Mouse (Mus musculus): Measurements from ENCODE around the gene Xlr3a. TPM values are rescaled to one million over a fixed set of nuclear protein-coding genes. Genes with fewer than 3 reads are reported as not detected.

Gene Xlr3a
- polyA plus RNA-seq, 1 experiment from 2014 or later: 5.0 TPM

- peak overlapping the region; percentile 14; the same call in 1 of the 2 replicates for H3K4me3 ChIP-seq (ENCODE audit: low read depth, low read length)
- H3K4me2 ChIP-seq (ENCODE audit: low read depth, low read length): peak overlapping the region; percentile 37; the same call in 1 of the 2 replicates
- no peaks in the 10 kb centered on the region for H3K27me3 ChIP-seq (ENCODE audit: control insufficient read depth, insufficient read depth, low read length)
- peak overlapping the region; percentile 43 for H3K9ac ChIP-seq (replicated peaks; ENCODE audit: low read length)
- 29% methylated on average over 24 of the region's 24 CpGs for WGBS
- no peaks in the 10 kb centered on the region for H3K4me1 ChIP-seq (ENCODE audit: control insufficient read depth, insufficient read depth, low read length)
- no peaks in the 10 kb centered on the region for H3K36me3 ChIP-seq (replicated peaks; ENCODE audit: control insufficient read depth, insufficient read depth, low read depth, low read length)
- ATAC-seq (replicated peaks; ENCODE audit: insufficient number of reproducible peaks, low FRiP score, low TSS enrichment, low read depth) (peak; percentile 72), DNase-seq (ENCODE audit: low spot score) (peak; percentile 9)
- no peak overlapping the region for H3K27ac ChIP-seq (replicated peaks; ENCODE audit: low read depth, low read length)
- no peaks in the 10 kb centered on the region for H3K9me3 ChIP-seq (replicated peaks; ENCODE audit: control insufficient read depth, low read length)
Measured at GRCm38 (mm10) chrX:73063512-73064414, 33.1 kb downstream of the Xlr3a start.

DNA sequence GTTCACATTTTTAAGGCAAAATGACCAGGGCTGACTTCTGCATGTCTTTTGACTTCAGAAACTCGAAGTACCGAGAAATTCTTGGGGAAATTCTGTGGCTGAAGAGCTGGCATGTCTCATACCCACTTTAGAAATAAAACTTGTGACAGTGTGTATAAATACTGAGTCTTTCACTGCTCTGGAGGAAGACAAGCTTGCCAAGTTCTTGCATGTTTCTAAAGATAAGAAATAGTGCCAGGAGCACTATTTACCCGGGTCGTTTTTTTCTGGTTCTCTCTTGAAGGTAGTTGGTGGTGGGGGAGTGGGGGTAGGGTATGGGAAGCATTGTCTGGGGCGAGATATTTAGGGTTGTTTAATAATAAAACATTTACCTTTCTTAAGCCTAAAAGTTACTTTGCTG, 34.6 kb downstream of the Xlr3a start:
- H3K4me3 ChIP-seq (ENCODE audit: low read depth, low read length): no peak overlapping the region
- no peaks in the 10 kb centered on the region for H3K36me3 ChIP-seq (replicated peaks; ENCODE audit: control insufficient read depth, insufficient read depth, low read depth, low read length)
- no peak for DNase-seq (ENCODE audit: low spot score)
- no peaks in the 10 kb centered on the region for H3K27me3 ChIP-seq (ENCODE audit: control insufficient read depth, insufficient read depth, low read length)
- H3K4me1 ChIP-seq (ENCODE audit: control insufficient read depth, insufficient read depth, low read length): no peaks in the 10 kb centered on the region
- H3K4me2 ChIP-seq (ENCODE audit: low read depth, low read length): no peak overlapping the region
- H3K9ac ChIP-seq (replicated peaks; ENCODE audit: low read length): no peak overlapping the region
- H3K9me3 ChIP-seq (replicated peaks; ENCODE audit: control insufficient read depth, low read length): no peaks in the 10 kb centered on the region
- WGBS: 60% methylated on average over 5 of the region's 5 CpGs
- no peak overlapping the region for H3K27ac ChIP-seq (replicated peaks; ENCODE audit: low read depth, low read length)
- ATAC-seq (replicated peaks; ENCODE audit: insufficient number of reproducible peaks, low FRiP score, low TSS enrichment, low read depth): no peak

GRCm38 (mm10) chrX:73061528-73061927, 35.4 kb downstream of the Xlr3a start:
- Histone ChIP-seq H3K4me3 (ENCODE audit: low read depth, low read length) (no peak overlapping the region), H3K4me1 (ENCODE audit: control insufficient read depth, insufficient read depth, low read length) (no peaks in the 10 kb centered on the region), H3K9me3 (replicated peaks; ENCODE audit: control insufficient read depth, low read length) (no peaks in the 10 kb centered on the region), H3K9ac (replicated peaks; ENCODE audit: low read length) (no peak overlapping the region), H3K27me3 (ENCODE audit: control insufficient read depth, insufficient read depth, low read length) (no peaks in the 10 kb centered on the region), H3K4me2 (ENCODE audit: low read depth, low read length) (no peak overlapping the region), H3K27ac (replicated peaks; ENCODE audit: low read depth, low read length) (no peak overlapping the region), H3K36me3 (replicated peaks; ENCODE audit: control insufficient read depth, insufficient read depth, low read depth, low read length) (no peaks in the 10 kb centered on the region)
- 78% methylated on average over 1 of the region's 1 CpGs for WGBS
- no peak for ATAC-seq (replicated peaks; ENCODE audit: insufficient number of reproducible peaks, low FRiP score, low TSS enrichment, low read depth)
- no peak for DNase-seq (ENCODE audit: low spot score)

GRCm38 (mm10) chrX:73053860-73054563, 42.9 kb downstream of the Xlr3a start:
- ATAC-seq (replicated peaks; ENCODE audit: insufficient number of reproducible peaks, low FRiP score, low TSS enrichment, low read depth) (peak; percentile 90), DNase-seq (ENCODE audit: low spot score) (peak; percentile 91)
- Histone ChIP-seq H3K36me3 (replicated peaks; ENCODE audit: control insufficient read depth, insufficient read depth, low read depth, low read length) (no peaks in the 10 kb centered on the region), H3K4me1 (ENCODE audit: control insufficient read depth, insufficient read depth, low read length) (no peaks in the 10 kb centered on the region), H3K9me3 (replicated peaks; ENCODE audit: control insufficient read depth, low read length) (no peaks in the 10 kb centered on the region), H3K27ac (replicated peaks; ENCODE audit: low read depth, low read length) (no peak overlapping the region), H3K27me3 (ENCODE audit: control insufficient read depth, insufficient read depth, low read length) (no peaks in the 10 kb centered on the region), H3K4me2 (ENCODE audit: low read depth, low read length) (no peak overlapping the region), H3K4me3 (ENCODE audit: low read depth, low read length) (no peak overlapping the region), H3K9ac (replicated peaks; ENCODE audit: low read length) (no peak overlapping the region)
- WGBS: 12% methylated on average over 14 of the region's 14 CpGs

DNA sequence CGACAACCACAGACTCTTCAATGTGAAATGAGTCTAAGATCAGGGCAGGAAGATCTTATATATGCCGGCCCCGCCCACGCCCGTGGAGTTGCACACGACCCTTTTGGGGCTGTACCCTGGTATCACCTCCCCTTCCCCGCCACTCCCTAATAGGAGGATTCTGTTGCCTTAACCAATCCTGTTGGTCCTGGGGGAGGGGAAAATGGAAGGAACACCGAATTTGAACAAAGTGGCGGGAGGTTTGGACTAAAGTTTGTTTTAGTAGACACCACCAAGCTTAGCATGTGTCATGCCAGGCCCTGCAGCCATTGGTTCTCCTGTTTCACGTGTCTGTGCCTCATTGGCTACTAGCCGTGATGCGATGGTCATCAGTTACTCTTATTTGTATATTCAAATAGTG, 57.2 kb downstream of the Xlr3a start:
- Histone ChIP-seq H3K36me3 (replicated peaks; ENCODE audit: control insufficient read depth, insufficient read depth, low read depth, low read length) (no peaks in the 10 kb centered on the region), H3K9me3 (replicated peaks; ENCODE audit: control insufficient read depth, low read length) (no peaks in the 10 kb centered on the region), H3K27ac (replicated peaks; ENCODE audit: low read depth, low read length) (no peak overlapping the region), H3K4me3 (ENCODE audit: low read depth, low read length) (no peak overlapping the region), H3K4me2 (ENCODE audit: low read depth, low read length) (no peak overlapping the region), H3K9ac (replicated peaks; ENCODE audit: low read length) (no peak overlapping the region), H3K27me3 (ENCODE audit: control insufficient read depth, insufficient read depth, low read length) (no peaks in the 10 kb centered on the region), H3K4me1 (ENCODE audit: control insufficient read depth, insufficient read depth, low read length) (no peaks in the 10 kb centered on the region)
- 79% methylated on average over 12 of the region's 12 CpGs for WGBS
- ATAC-seq (replicated peaks; ENCODE audit: insufficient number of reproducible peaks, low FRiP score, low TSS enrichment, low read depth) (no peak), DNase-seq (ENCODE audit: low spot score) (no peak)

DNA sequence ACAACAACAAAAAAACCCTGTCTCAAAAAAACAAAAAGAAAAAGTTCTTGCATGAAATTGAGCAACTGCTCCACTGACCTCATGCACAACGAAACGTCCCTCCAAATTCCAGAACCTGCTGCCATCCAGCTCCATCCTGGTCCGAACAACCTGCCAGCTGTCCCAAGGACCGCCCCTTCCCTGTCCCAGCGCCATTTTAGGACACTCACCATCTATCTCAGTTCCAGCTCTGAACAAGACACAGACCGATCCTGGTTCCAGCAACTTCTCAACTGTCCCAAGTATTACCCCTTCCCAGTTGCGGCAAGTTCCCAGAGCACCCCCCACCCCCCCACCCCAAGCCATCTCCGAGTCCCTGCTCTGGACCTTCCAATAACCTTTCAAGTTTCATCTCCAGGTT, 58.1 kb downstream of the Xlr3a start:
- no peak for ATAC-seq (replicated peaks; ENCODE audit: insufficient number of reproducible peaks, low FRiP score, low TSS enrichment, low read depth)
- no peak overlapping the region for H3K27ac ChIP-seq (replicated peaks; ENCODE audit: low read depth, low read length)
- 80% methylated on average over 8 of the region's 8 CpGs for whole genome bisulfite sequencing
- H3K9ac ChIP-seq (replicated peaks; ENCODE audit: low read length): no peak overlapping the region
- H3K4me3 ChIP-seq (ENCODE audit: low read depth, low read length): no peak overlapping the region
- H3K27me3 ChIP-seq (ENCODE audit: control insufficient read depth, insufficient read depth, low read length): no peaks in the 10 kb centered on the region
- H3K9me3 ChIP-seq (replicated peaks; ENCODE audit: control insufficient read depth, low read length): no peaks in the 10 kb centered on the region
- no peaks in the 10 kb centered on the region for H3K36me3 ChIP-seq (replicated peaks; ENCODE audit: control insufficient read depth, insufficient read depth, low read depth, low read length)
- no peaks in the 10 kb centered on the region for H3K4me1 ChIP-seq (ENCODE audit: control insufficient read depth, insufficient read depth, low read length)
- no peak for DNase-seq (ENCODE audit: low spot score)
- no peak overlapping the region for H3K4me2 ChIP-seq (ENCODE audit: low read depth, low read length)

DNA sequence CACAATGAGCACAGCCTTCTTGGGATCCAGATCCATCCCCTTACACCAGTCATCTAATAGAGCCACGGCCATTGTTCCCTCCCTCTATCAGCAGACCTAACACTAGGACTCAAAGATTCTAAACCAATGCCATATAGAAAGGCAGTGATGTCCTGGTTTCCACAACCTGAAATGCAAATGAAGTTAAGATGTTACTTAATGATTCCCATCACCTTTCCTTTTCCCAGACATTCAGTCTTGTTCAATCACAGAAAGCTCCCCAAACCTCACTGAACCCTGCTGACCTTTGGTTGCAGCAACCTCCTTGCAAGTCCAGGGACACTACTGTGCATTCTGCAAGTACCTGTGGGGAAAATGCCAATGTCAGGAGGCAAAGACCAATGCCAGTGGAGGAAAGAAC, 59.9 kb downstream of the Xlr3a start, which contains the start of gene Pnma5:
TSS of gene Pnma5 (minus strand) at position 101 of the 400 bp plus-strand sequence.
- ATAC-seq (replicated peaks; ENCODE audit: insufficient number of reproducible peaks, low FRiP score, low TSS enrichment, low read depth) (no peak), DNase-seq (ENCODE audit: low spot score) (no peak)
- Histone ChIP-seq H3K27ac (replicated peaks; ENCODE audit: low read depth, low read length) (no peak within 1 kb of the TSS), H3K36me3 (replicated peaks; ENCODE audit: control insufficient read depth, insufficient read depth, low read depth, low read length) (no peaks in the 10 kb centered on the region), H3K9ac (replicated peaks; ENCODE audit: low read length) (no peak within 1 kb of the TSS), H3K4me3 (ENCODE audit: low read depth, low read length) (no peak within 1 kb of the TSS), H3K4me2 (ENCODE audit: low read depth, low read length) (no peak within 1 kb of the TSS), H3K4me1 (ENCODE audit: control insufficient read depth, insufficient read depth, low read length) (no peaks in the 10 kb centered on the region), H3K9me3 (replicated peaks; ENCODE audit: control insufficient read depth, low read length) (no peaks in the 10 kb centered on the region), H3K27me3 (ENCODE audit: control insufficient read depth, insufficient read depth, low read length) (no peaks in the 10 kb centered on the region)
- WGBS: 77% methylated on average over 1 of the region's 1 CpGs
